Mouse (Mus musculus) bone marrow, adult 2 months (tissue): Measurements from ENCODE around the gene Mbd3.

ENCODE experiments used
- CTCF ChIP-seq: fragments of 200-500 bp; IDR thresholded peaks from 2 replicates; pipeline ENCODE4 v1.5.1; 2011; ENCODE audit warnings: low read length, control low read depth; ENCODE audit not compliant: control insufficient read depth, insufficient read depth
- POLR2A ChIP-seq: fragments of 200-500 bp; IDR thresholded peaks from 2 replicates; pipeline ENCODE4 v1.6.1; 2011; ENCODE audit warnings: low read depth, mild to moderate bottlenecking, control low read depth, low read length, borderline replicate concordance; ENCODE audit not compliant: control insufficient read depth

- peak; percentile 93 for TF ChIP-seq CTCF
- no peak for TF ChIP-seq POLR2A
Observed at GRCm38 (mm10) chr10:80376160-80376559, 23.2 kb downstream of the Mbd3 start.
